In genomic region chr15:13068213-13068516, GRCm38 (mm10) we compare ENCODE assay signal across 8 mouse cellular contexts.
A peak's percentile ranks its signal among the peaks of the same experiment; 100 is the strongest.
DNase-seq lines count a peak whose midpoint lies in the region; ATAC-seq lines count a peak whose summit lies in the region.
"Had no signal": no experiment of that assay in that cellular context is flagged by ENCODE, and none has a peak within 500 bp of the region (broad histone marks: within the 10 kb centered on the region; RNA-seq: fewer than 3 reads in every experiment).

No protein-coding gene starts in this region.

- H3K4me1 ChIP-seq in kidney, embryonic 16.5 days (ENCODE audit: insufficient read depth, low read length): peaks cover 21% of the 10 kb centered on the region
- H3K4me1 ChIP-seq in embryonic facial prominence, embryonic 13.5 days: peaks cover 12% of the 10 kb centered on the region
- H3K4me1 ChIP-seq in forebrain, embryonic 15.5 days: peaks cover 21% of the 10 kb centered on the region
- H3K4me1 ChIP-seq in limb, embryonic 15.5 days: peaks cover 11% of the 10 kb centered on the region; the same call in 1 of the 2 replicates

- H3K4me2 ChIP-seq in kidney, embryonic 16.5 days (replicated peaks; ENCODE audit: low read depth, low read length): peak overlapping the region; percentile 63
- peak overlapping the region; percentile 48 for H3K4me2 ChIP-seq in embryonic facial prominence, embryonic 13.5 days
- peak overlapping the region; percentile 49 for H3K4me2 ChIP-seq in forebrain, embryonic 15.5 days (replicated peaks)
- H3K4me2 ChIP-seq in limb, embryonic 15.5 days: peak overlapping the region; percentile 60

- H3K9ac ChIP-seq in kidney, embryonic 16.5 days (replicated peaks; ENCODE audit: low read length): no peak overlapping the region
- no peak overlapping the region for H3K9ac ChIP-seq in embryonic facial prominence, embryonic 13.5 days
- no peak overlapping the region; the same call in 1 of the 2 replicates for H3K9ac ChIP-seq in forebrain, embryonic 15.5 days (replicated peaks)
- H3K9ac ChIP-seq in limb, embryonic 15.5 days: no peak overlapping the region

- H3K9me3 ChIP-seq in kidney, embryonic 16.5 days (ENCODE audit: low read length): no peaks in the 10 kb centered on the region
- H3K9me3 ChIP-seq in embryonic facial prominence, embryonic 13.5 days: no peaks in the 10 kb centered on the region
- no peaks in the 10 kb centered on the region for H3K9me3 ChIP-seq in forebrain, embryonic 15.5 days
- H3K9me3 ChIP-seq in limb, embryonic 15.5 days: no peaks in the 10 kb centered on the region

- ATAC-seq in kidney, embryonic 16.5 days (ENCODE audit: low FRiP score, low TSS enrichment): no peak
- no peak for ATAC-seq in embryonic facial prominence, embryonic 13.5 days (ENCODE audit: insufficient number of reproducible peaks, insufficient read depth, low FRiP score, low TSS enrichment, low read depth)
- ATAC-seq in forebrain, embryonic 15.5 days (replicated peaks): no peak
- no peak for ATAC-seq in limb, embryonic 15.5 days (ENCODE audit: insufficient number of reproducible peaks, low FRiP score, low TSS enrichment, low read depth)

- no peaks in the 10 kb centered on the region for H3K36me3 ChIP-seq in kidney, embryonic 16.5 days (ENCODE audit: insufficient read depth, low read length)
- no peaks in the 10 kb centered on the region for H3K36me3 ChIP-seq in embryonic facial prominence, embryonic 13.5 days
- no peaks in the 10 kb centered on the region for H3K36me3 ChIP-seq in forebrain, embryonic 15.5 days
- H3K36me3 ChIP-seq in limb, embryonic 15.5 days: no peaks in the 10 kb centered on the region

- no peak overlapping the region; the same call in 1 of the 2 replicates for H3K27ac ChIP-seq in kidney, embryonic 16.5 days (ENCODE audit: low read length)
- no peak overlapping the region for H3K27ac ChIP-seq in embryonic facial prominence, embryonic 13.5 days
- H3K27ac ChIP-seq in forebrain, embryonic 15.5 days (replicated peaks): no peak overlapping the region
- no peak overlapping the region for H3K27ac ChIP-seq in limb, embryonic 15.5 days

- H3K4me3 ChIP-seq in kidney, embryonic 16.5 days (ENCODE audit: low read length): no peak overlapping the region
- H3K4me3 ChIP-seq in embryonic facial prominence, embryonic 13.5 days: no peak overlapping the region
- peak overlapping the region; percentile 33; the same call in 1 of the 2 replicates for H3K4me3 ChIP-seq in forebrain, embryonic 15.5 days
- peak overlapping the region; percentile 38 for H3K4me3 ChIP-seq in limb, embryonic 15.5 days

- H3K27me3 ChIP-seq in kidney, embryonic 16.5 days (ENCODE audit: insufficient read depth, low read length): no peaks in the 10 kb centered on the region
- no peaks in the 10 kb centered on the region for H3K27me3 ChIP-seq in embryonic facial prominence, embryonic 13.5 days
- no peaks in the 10 kb centered on the region for H3K27me3 ChIP-seq in forebrain, embryonic 15.5 days
- peaks cover 3% of the 10 kb centered on the region; the same call in 1 of the 2 replicates for H3K27me3 ChIP-seq in limb, embryonic 15.5 days

- no peak for DNase-seq in kidney, adult 18-20 months
- DNase-seq in cerebellum, postnatal 25 days: no peak
- DNase-seq in lung, postnatal 36 days: no peak
- DNase-seq: left cerebral cortex, postnatal 4 days had no signal

Comparison
In these comparisons a context has a peak if more than half of its experiments do, and no peak if none do; other contexts are left out.
1. H3K4me3 ChIP-seq: peak in forebrain, embryonic 15.5 days (single experiment) and limb, embryonic 15.5 days (single experiment); none in kidney, embryonic 16.5 days (single experiment) and embryonic facial prominence, embryonic 13.5 days (single experiment).
2. Peak in every context shown above with its lines, with median percentiles within 50 percentile points of each other: H3K4me2 ChIP-seq.